ENCODE assay signal across 8 mouse cellular contexts in the genomic region with DNA sequence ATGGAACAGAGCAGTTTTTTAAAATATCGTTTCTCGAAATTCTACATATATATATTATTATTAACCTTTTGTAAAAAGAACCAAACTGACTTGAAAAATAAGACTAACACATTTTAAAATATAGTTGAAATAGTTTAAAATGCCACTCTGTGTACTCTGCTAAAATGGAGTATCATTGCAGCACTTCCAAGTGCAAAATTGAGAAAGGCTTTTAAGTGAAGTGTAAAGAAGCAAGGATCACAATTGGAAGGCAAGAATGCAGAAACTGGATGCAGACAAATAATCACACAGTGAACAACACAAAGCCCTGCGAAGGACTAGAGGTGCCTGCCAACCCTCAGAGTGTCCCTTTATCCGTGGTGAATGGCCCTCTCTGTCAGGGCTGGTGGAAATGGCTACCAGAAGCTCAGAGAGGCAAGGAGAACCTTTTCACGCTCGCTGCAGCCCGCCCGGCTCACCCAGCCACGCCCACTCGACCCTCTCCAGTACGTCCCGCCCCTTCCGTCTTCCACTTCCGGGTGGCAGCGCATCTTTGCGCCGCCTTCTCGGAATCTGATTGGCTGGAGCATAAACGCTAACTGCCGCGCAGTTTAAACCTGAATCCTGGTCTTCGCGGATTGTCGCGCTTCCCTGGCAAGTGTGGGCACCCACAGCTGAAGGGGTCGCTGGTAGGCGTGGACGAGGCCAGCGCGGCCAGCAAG. TPM values are rescaled to one million over a fixed set of nuclear protein-coding genes. Genes with fewer than 3 reads are reported as not detected.
DNase-seq lines count a peak whose midpoint lies in the region; ATAC-seq and TF ChIP-seq lines count a peak whose summit lies in the region.

A gene (plus strand): TSS at position 540 of the 701 bp plus-strand sequence.

- TF ChIP-seq POLR2A in brain, embryonic 14.5 days (IDR thresholded peaks at IDR 0.05; ENCODE audit: borderline replicate concordance, extremely low read depth, insufficient read depth, insufficient read length, poor library complexity, severe bottlenecking) = peak; percentile 79; the same call in 1 of the 2 replicates
- peak; percentile 20; the same call in 1 of the 2 replicates for TF ChIP-seq POLR2A in liver, adult 2 months (IDR thresholded peaks at IDR 0.05; ENCODE audit: extremely low read depth, insufficient read depth, low read length)
- TF ChIP-seq POLR2A in myocyte (IDR thresholded peaks at IDR 0.05; ENCODE audit: insufficient read length, low read depth) = peak; percentile 85

- H3K4me3 ChIP-seq in C2C12 (ENCODE audit: insufficient read depth, poor library complexity, severe bottlenecking) = peak within 1 kb of the TSS; percentile 74
- H3K4me3 ChIP-seq in erythroblast, embryonic 14.5 days (replicated peaks) = peak within 1 kb of the TSS; percentile 79
- peak within 1 kb of the TSS; percentile 95 for H3K4me3 ChIP-seq in heart, embryonic 11.5 days (ENCODE audit: low read depth, low read length)
- peak within 1 kb of the TSS; percentile 99 for H3K4me3 ChIP-seq in kidney, embryonic 16.5 days (ENCODE audit: low read length)
- peak within 1 kb of the TSS; percentile 88 for H3K4me3 ChIP-seq in liver, adult 2 months (ENCODE audit: insufficient read depth, low read depth, low read length)
- H3K4me3 ChIP-seq in myocyte = peak within 1 kb of the TSS; percentile 71

- peak within 1 kb of the TSS; percentile 94 for H3ac ChIP-seq in C2C12 (ENCODE audit: control insufficient read depth, insufficient read length, low read depth)
- peak within 1 kb of the TSS; percentile 49 for H3ac ChIP-seq in myocyte (ENCODE audit: control insufficient read depth, insufficient read length)

- peak within 1 kb of the TSS; percentile 87 for H3K9ac ChIP-seq in heart, embryonic 11.5 days (ENCODE audit: low read depth, low read length)
- peak within 1 kb of the TSS; percentile 91 for H3K9ac ChIP-seq in kidney, embryonic 16.5 days (replicated peaks; ENCODE audit: low read length)
- H3K9ac ChIP-seq in liver, adult 2 months (ENCODE audit: low read depth, low read length) = peak within 1 kb of the TSS; percentile 75

- H3K79me3 ChIP-seq in C2C12 (ENCODE audit: low read depth) = peaks cover 37% of the 10 kb centered on the region

- peak; percentile 99 for DNase-seq in brain, embryonic 14.5 days (ENCODE audit: low read depth)
- DNase-seq in liver, adult 2 months (ENCODE audit: extremely low read depth, low read depth, low spot score) = peak; percentile 81
- DNase-seq in splenic B cell, adult 2 months (ENCODE audit: low read depth, low spot score) = peak; percentile 96

- peak; percentile 94 for ATAC-seq in heart, embryonic 11.5 days (replicated peaks; ENCODE audit: insufficient number of reproducible peaks, low FRiP score, low TSS enrichment)
- ATAC-seq in kidney, embryonic 16.5 days (ENCODE audit: low FRiP score, low TSS enrichment) = peak; percentile 98

- peaks cover 24% of the 10 kb centered on the region for H3K4me1 ChIP-seq in erythroblast, embryonic 14.5 days (ENCODE audit: control insufficient read depth)
- peaks cover 11% of the 10 kb centered on the region for H3K4me1 ChIP-seq in heart, embryonic 11.5 days (ENCODE audit: control insufficient read depth, insufficient read depth, low read length)
- H3K4me1 ChIP-seq in kidney, embryonic 16.5 days (ENCODE audit: insufficient read depth, low read length) = peaks cover 14% of the 10 kb centered on the region
- peaks cover 4% of the 10 kb centered on the region for H3K4me1 ChIP-seq in liver, adult 2 months (ENCODE audit: control insufficient read depth, insufficient read depth, low read length)

- peak within 1 kb of the TSS; percentile 87 for H3K4me2 ChIP-seq in heart, embryonic 11.5 days
- H3K4me2 ChIP-seq in kidney, embryonic 16.5 days (replicated peaks; ENCODE audit: low read depth, low read length) = peak within 1 kb of the TSS; percentile 87
- H3K4me2 ChIP-seq in myocyte (ENCODE audit: low read depth) = peak within 1 kb of the TSS; percentile 82

- peaks cover 26% of the 10 kb centered on the region for H3K36me3 ChIP-seq in C2C12 (ENCODE audit: control insufficient read depth, insufficient read depth)
- peaks cover 27% of the 10 kb centered on the region for H3K36me3 ChIP-seq in erythroblast, embryonic 14.5 days (ENCODE audit: control insufficient read depth)
- no peaks in the 10 kb centered on the region for H3K36me3 ChIP-seq in heart, embryonic 11.5 days (ENCODE audit: control insufficient read depth, insufficient read depth, low read length)
- no peaks in the 10 kb centered on the region for H3K36me3 ChIP-seq in kidney, embryonic 16.5 days (ENCODE audit: insufficient read depth, low read length)
- no peaks in the 10 kb centered on the region for H3K36me3 ChIP-seq in liver, adult 2 months (ENCODE audit: control insufficient read depth, insufficient read depth, low read length)
- no peaks in the 10 kb centered on the region for H3K36me3 ChIP-seq in myocyte (ENCODE audit: control insufficient read depth, insufficient read depth)
- no peaks in the 10 kb centered on the region for H3K36me3 ChIP-seq in splenic B cell, adult 2 months (ENCODE audit: control insufficient read depth, insufficient read depth, low read length, poor library complexity, severe bottlenecking)

- H3K27ac ChIP-seq in heart, embryonic 11.5 days (ENCODE audit: low read depth, low read length) = peak within 1 kb of the TSS; percentile 74
- peak within 1 kb of the TSS; percentile 82 for H3K27ac ChIP-seq in kidney, embryonic 16.5 days (ENCODE audit: low read length)
- no peak within 1 kb of the TSS; the same call in 1 of the 2 replicates for H3K27ac ChIP-seq in liver, adult 2 months (replicated peaks; ENCODE audit: insufficient read depth, low read depth, low read length)

- H3K27me3 ChIP-seq in C2C12 (ENCODE audit: control insufficient read depth, insufficient read depth, insufficient read length) (no peaks in the 10 kb centered on the region), myocyte (ENCODE audit: control insufficient read depth, insufficient read depth, insufficient read length) (no peaks in the 10 kb centered on the region)
- no peaks in the 10 kb centered on the region for H3K27me3 ChIP-seq in erythroblast, embryonic 14.5 days (ENCODE audit: control insufficient read depth)
- no peaks in the 10 kb centered on the region for H3K27me3 ChIP-seq in heart, embryonic 11.5 days (ENCODE audit: control insufficient read depth, insufficient read depth, low read length)
- no peaks in the 10 kb centered on the region for H3K27me3 ChIP-seq in kidney, embryonic 16.5 days (ENCODE audit: insufficient read depth, low read length)
- H3K27me3 ChIP-seq in liver, adult 2 months (ENCODE audit: control insufficient read depth, insufficient read depth, low read length) = no peaks in the 10 kb centered on the region
- no peaks in the 10 kb centered on the region for H3K27me3 ChIP-seq in splenic B cell, adult 2 months (ENCODE audit: control insufficient read depth, insufficient read depth, low read length, poor library complexity, severe bottlenecking)

- H3K79me2 ChIP-seq in C2C12 (ENCODE audit: control insufficient read depth, insufficient read depth) (peaks cover 48% of the 10 kb centered on the region), myocyte (ENCODE audit: control insufficient read depth, insufficient read depth) (peaks cover 35% of the 10 kb centered on the region)
- H3K79me2 ChIP-seq in liver, adult 2 months (ENCODE audit: control insufficient read depth, insufficient read depth, low read length) = no peaks in the 10 kb centered on the region

- TF ChIP-seq CTCF in C2C12 (IDR thresholded peaks at IDR 0.05; ENCODE audit: control insufficient read depth, insufficient read depth, insufficient read length) = no peak
- TF ChIP-seq CTCF in brain, embryonic 14.5 days (IDR thresholded peaks at IDR 0.05; ENCODE audit: borderline replicate concordance, extremely low read depth, insufficient read depth, insufficient read length) = no peak
- no peak for TF ChIP-seq CTCF in liver, adult 2 months (IDR thresholded peaks at IDR 0.05; ENCODE audit: low read depth, low read length)

- 6% methylated on average over 30 of the region's 30 CpGs for WGBS in heart, embryonic 11.5 days (ENCODE audit: insufficient replicate concordance)
- WGBS in kidney, embryonic 16.5 days = 7% methylated on average over 30 of the region's 30 CpGs
- 7% methylated on average over 30 of the region's 30 CpGs for WGBS in liver, adult 2 months

- H3K9me3 ChIP-seq in erythroblast, embryonic 14.5 days (ENCODE audit: control insufficient read depth, low read length) = no peaks in the 10 kb centered on the region
- H3K9me3 ChIP-seq in heart, embryonic 11.5 days (replicated peaks; ENCODE audit: control insufficient read depth, low read length) = no peaks in the 10 kb centered on the region
- no peaks in the 10 kb centered on the region for H3K9me3 ChIP-seq in kidney, embryonic 16.5 days (ENCODE audit: low read length)

TF ChIP-seq in C2C12, 6 proteins besides CTCF, POLR2A, EP300 and RAD21:
- TF ChIP-seq CEBPB (IDR thresholded peaks at IDR 0.05; ENCODE audit: low read depth) (no peak), FOSL1 (IDR thresholded peaks at IDR 0.05; ENCODE audit: insufficient read depth, low read length, poor library complexity, severe bottlenecking) (no peak), MAX (IDR thresholded peaks at IDR 0.05) (no peak), USF1 (IDR thresholded peaks at IDR 0.05; ENCODE audit: low read depth) (no peak), MYOG (IDR thresholded peaks at IDR 0.05; ENCODE audit: control insufficient read depth, extremely low read depth, insufficient read length) (no peak), MYOD1 (IDR thresholded peaks at IDR 0.05; ENCODE audit: control insufficient read depth, insufficient read length, low read depth) (no peak)

TF ChIP-seq in myocyte, 11 proteins besides CTCF, POLR2A, EP300 and RAD21 (continues in another document):
- TF ChIP-seq USF1 (IDR thresholded peaks at IDR 0.05; ENCODE audit: low read depth) = no peak
- TF ChIP-seq TCF12 (IDR thresholded peaks at IDR 0.05; ENCODE audit: insufficient read depth, poor library complexity, severe bottlenecking) = no peak
- TF ChIP-seq TCF3 (IDR thresholded peaks at IDR 0.05; ENCODE audit: insufficient read length, low read depth) = no peak
- no peak for TF ChIP-seq MYOD1 (IDR thresholded peaks at IDR 0.05; ENCODE audit: control insufficient read depth in 1 of 3, insufficient read length in 2 of 3, low read depth in 2 of 3)
- TF ChIP-seq MYOG (IDR thresholded peaks at IDR 0.05; ENCODE audit: control insufficient read depth in 1 of 3, insufficient read depth in 1 of 3, insufficient read length in 2 of 3, low read depth in 2 of 3) = no peak
- peak; percentile 24 for TF ChIP-seq MAX (IDR thresholded peaks at IDR 0.05; ENCODE audit: low read depth)
- peak; percentile 8 for TF ChIP-seq SRF (IDR thresholded peaks at IDR 0.05; ENCODE audit: control insufficient read depth, insufficient read length, low read depth)

RNA-seq across cellular contexts. Expression of the gene that starts here (rescaled TPM):
- polyA plus RNA-seq in C2C12 (2012; fragmentation: generic; extraction: Trizol) = 4.3 TPM
- polyA plus RNA-seq in brain, embryonic 14.5 days (2012; rRNA removed) = 5.3 and 6.8 TPM in 2 replicates
- polyA plus RNA-seq in erythroblast, embryonic 14.5 days (2012) = 0.17 and 0.39 TPM in 2 replicates
- 18.9 and 21.6 TPM in 2 replicates for polyA plus RNA-seq in heart, embryonic 11.5 days (2014; fragmentation: Nextera tagmentation; extraction: Ambion mirVana)
- polyA plus RNA-seq in kidney, embryonic 16.5 days (2015; fragmentation: Nextera tagmentation; extraction: Ambion mirVana) = 15.6 and 16.5 TPM in 2 replicates
- 0.28 and 0.54 TPM in 2 replicates for total RNA-seq in liver, adult 2 months (2014; rRNA removed)
- polyA plus RNA-seq in liver, adult 2 months (2012; rRNA removed) = not detected in 2 replicates
- polyA plus RNA-seq in myocyte (2012; fragmentation: generic; extraction: Trizol) = 1.6 TPM

Comparison
In these comparisons a context has a peak if more than half of its experiments do, and no peak if none do; other contexts are left out.
1. Peak in DNase-seq, H3K4me3 ChIP-seq and H3K9ac ChIP-seq in liver, adult 2 months; RNA of the gene not detected or under 1 TPM.
2. POLR2A ChIP-seq: peak in every context shown above with its lines; median percentile 85 in myocyte; 79 in brain, embryonic 14.5 days; 20 in liver, adult 2 months.